Mouse (Mus musculus) C2C12 (cell line): ENCODE data around the gene Acot1. TPM values are rescaled to one million over a fixed set of nuclear protein-coding genes. Genes with fewer than 3 reads are reported as not detected.
"Not testable (repeated sequence)": the region's sequence is repeated elsewhere in the genome, so short reads cannot be mapped to it uniquely, and the experiment has no call there.

Source experiments
- H3K27me3 ChIP-seq: one replicate; pipeline ENCODE4 v1.6.1; 2011; ENCODE audit not compliant: control insufficient read depth, insufficient read depth, insufficient read length
- H3K36me3 ChIP-seq: one replicate; pipeline ENCODE4 v1.6.1; 2011; ENCODE audit not compliant: control insufficient read depth, insufficient read depth
- H3K4me3 ChIP-seq: one replicate; pipeline ENCODE4 v1.5.1; 2011; ENCODE audit warnings: mild to moderate bottlenecking, control low read depth; ENCODE audit not compliant: poor library complexity, insufficient read depth, severe bottlenecking
- H3K79me2 ChIP-seq: one replicate; pipeline ENCODE4 v1.6.1; 2011; ENCODE audit not compliant: control insufficient read depth, insufficient read depth
- H3K79me3 ChIP-seq: one replicate; pipeline ENCODE4 v1.6.1; 2011; ENCODE audit warnings: low read depth, control low read depth
- H3ac ChIP-seq: one replicate; pipeline ENCODE3; 2011; ENCODE audit warnings: low read depth; ENCODE audit not compliant: control insufficient read depth, insufficient read length
- CEBPB ChIP-seq: IDR thresholded peaks from one replicate; pipeline ENCODE4 v1.6.1; 2011; ENCODE audit warnings: low read depth, mild to moderate bottlenecking, control low read depth, moderate library complexity
- CTCF ChIP-seq: IDR thresholded peaks from one replicate; pipeline ENCODE4 v1.5.1; 2011; ENCODE audit not compliant: control insufficient read depth, insufficient read depth, insufficient read length
- FOSL1 ChIP-seq: IDR thresholded peaks from one replicate; pipeline ENCODE4 v1.8.0; 2011; ENCODE audit warnings: mild to moderate bottlenecking, low read length; ENCODE audit not compliant: poor library complexity, insufficient read depth, severe bottlenecking
- MAX ChIP-seq: IDR thresholded peaks from one replicate; pipeline ENCODE4 v1.6.1; 2011; ENCODE audit warnings: mild to moderate bottlenecking, control low read depth
- MYOD1 ChIP-seq: IDR thresholded peaks from one replicate; pipeline ENCODE4 v1.6.1; 2011; ENCODE audit warnings: low read depth; ENCODE audit not compliant: control insufficient read depth, insufficient read length
- MYOG ChIP-seq: IDR thresholded peaks from one replicate; pipeline ENCODE4 v1.6.1; 2011; ENCODE audit not compliant: control insufficient read depth, insufficient read length; ENCODE audit errors: extremely low read depth
- USF1 ChIP-seq: IDR thresholded peaks from one replicate; pipeline ENCODE4 v1.6.1; 2011; ENCODE audit warnings: low read depth, mild to moderate bottlenecking, control low read depth, moderate library complexity
- polyA plus RNA-seq: library from polyadenylated mRNA; unstranded; fragments of >200 nt; fragmentation: generic; extraction: Trizol; gene quantifications from one replicate; pipeline ENCODE4 v1.2.1, GENCODE M21; 2012; ENCODE audit warnings: missing spikeins

Acot1 gene
- polyA plus RNA-seq, 1 experiment = 0.41 TPM

- Histone ChIP-seq H3K4me3 (no peak overlapping the region), H3ac (no peak overlapping the region), H3K36me3 (no peaks in the 10 kb centered on the region), H3K79me3 (no peaks in the 10 kb centered on the region), H3K27me3 (no peaks in the 10 kb centered on the region), H3K79me2 (no peaks in the 10 kb centered on the region)
- TF ChIP-seq MYOD1 (no peak), MAX (no peak), CTCF (no peak), CEBPB (no peak), MYOG (no peak), USF1 (no peak), FOSL1 (no peak)
These were observed 13.9 kb downstream of the Acot1 start for GRCm38 (mm10) chr12:84023052-84023745.

DNA sequence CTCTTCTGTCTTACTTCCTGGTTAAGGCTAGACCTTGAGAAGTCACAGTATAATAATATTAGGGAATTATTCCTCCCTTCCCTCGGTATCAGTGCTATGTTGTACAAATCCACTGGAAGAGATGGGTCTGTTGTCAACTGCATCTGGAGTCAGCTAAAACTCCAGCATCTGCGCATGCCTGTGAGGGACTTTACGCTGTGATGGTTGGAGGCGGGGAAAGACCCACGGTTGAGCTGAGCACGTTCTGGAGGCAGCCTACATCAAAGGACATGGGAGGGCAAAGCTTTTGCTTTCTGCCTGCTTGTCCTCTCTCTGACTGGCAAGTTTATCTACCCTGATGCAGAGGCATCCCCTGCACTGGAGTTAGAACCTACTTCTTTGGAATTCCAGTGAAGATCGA, 16.6 kb downstream of the Acot1 start:
- TF ChIP-seq USF1 = no peak
- TF ChIP-seq MYOD1 = no peak
- Histone ChIP-seq H3K36me3 (no peaks in the 10 kb centered on the region), H3K79me2 (no peaks in the 10 kb centered on the region), H3K79me3 (no peaks in the 10 kb centered on the region), H3K27me3 (no peaks in the 10 kb centered on the region), H3ac (no peak overlapping the region), H3K4me3 (no peak overlapping the region)

- H3K79me3 ChIP-seq, H3K79me2 ChIP-seq, H3K27me3 ChIP-seq, H3K4me3 ChIP-seq, H3K36me3 ChIP-seq, H3ac ChIP-seq: not testable (repeated sequence)
These were observed 19.0 kb downstream of the Acot1 start for GRCm38 (mm10) chr12:84028328-84028727.

GRCm38 (mm10) chr12:84029043-84029442, 19.8 kb downstream of the Acot1 start:
- not testable (repeated sequence) for H3K36me3 ChIP-seq, H3K79me3 ChIP-seq, H3K79me2 ChIP-seq, H3K27me3 ChIP-seq, H3ac ChIP-seq, H3K4me3 ChIP-seq

DNA sequence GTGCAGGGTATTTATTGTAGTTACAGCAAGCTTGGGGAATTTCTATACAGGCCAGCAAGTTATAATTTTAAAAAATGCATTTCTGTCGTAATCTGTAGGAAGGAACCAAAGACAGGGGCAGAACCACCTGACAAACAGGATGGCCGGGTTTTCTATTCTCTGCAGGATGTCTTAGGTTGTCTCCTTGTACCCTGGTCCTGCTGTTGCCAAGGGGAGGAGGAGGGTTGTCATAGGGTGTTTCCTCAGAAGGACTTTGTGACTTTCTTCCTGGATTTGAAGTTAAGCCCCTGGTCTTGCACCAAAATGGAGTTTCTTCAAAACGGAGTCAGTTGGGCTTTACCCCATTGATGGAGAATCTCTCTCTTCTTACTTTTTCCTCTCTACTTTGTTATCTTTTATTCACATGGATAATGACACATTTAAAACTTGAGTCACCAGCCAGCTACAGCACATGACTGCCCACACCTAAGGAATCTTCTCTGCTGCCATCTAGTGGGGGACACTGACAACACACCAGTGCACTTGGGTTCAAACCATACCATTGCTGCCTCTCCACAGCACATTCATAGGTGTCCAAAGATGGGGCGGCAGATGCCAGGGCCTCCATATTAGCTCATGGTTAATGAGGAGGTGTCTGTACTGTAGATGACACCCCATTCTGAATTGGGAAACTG, 21.5 kb downstream of the Acot1 start:
- H3K27me3 ChIP-seq = no peaks in the 10 kb centered on the region
- no peaks in the 10 kb centered on the region for H3K79me3 ChIP-seq
- H3K79me2 ChIP-seq = no peaks in the 10 kb centered on the region
- H3ac ChIP-seq = no peak overlapping the region
- peak; percentile 64 for TF ChIP-seq CTCF
- TF ChIP-seq CEBPB = no peak
- TF ChIP-seq MYOD1 = no peak
- peak; percentile 71 for TF ChIP-seq USF1
- TF ChIP-seq MAX = peak; percentile 51
- H3K4me3 ChIP-seq = no peak overlapping the region
- H3K36me3 ChIP-seq = no peaks in the 10 kb centered on the region

DNA sequence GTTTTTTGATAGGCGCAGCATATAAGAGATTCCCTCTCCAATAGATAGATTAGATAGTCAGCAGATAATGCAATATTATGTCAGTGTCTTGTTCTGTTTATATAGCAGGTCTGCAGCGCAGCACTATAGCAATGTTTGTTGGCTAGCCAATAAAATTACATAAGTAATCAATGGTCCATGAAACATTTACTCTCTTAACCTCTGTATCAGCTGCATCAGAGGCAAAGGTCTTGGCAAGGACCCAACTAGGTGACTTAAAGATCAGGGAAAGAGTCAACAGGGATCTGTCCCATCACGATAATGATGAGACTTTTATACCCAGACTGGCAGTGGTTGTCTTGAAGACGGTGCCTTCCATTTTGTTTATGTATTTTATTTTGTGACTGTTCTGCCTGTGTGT, 23.6 kb downstream of the Acot1 start:
- Histone ChIP-seq H3K27me3 (no peaks in the 10 kb centered on the region), H3K79me3 (no peaks in the 10 kb centered on the region), H3ac (no peak overlapping the region), H3K79me2 (no peaks in the 10 kb centered on the region), H3K4me3 (no peak overlapping the region), H3K36me3 (no peaks in the 10 kb centered on the region)
- no peak for TF ChIP-seq MAX
- no peak for TF ChIP-seq MYOG

- H3K36me3 ChIP-seq, H3K4me3 ChIP-seq, H3ac ChIP-seq, H3K79me3 ChIP-seq, H3K27me3 ChIP-seq, H3K79me2 ChIP-seq: not testable (repeated sequence)
These were observed 24.0 kb downstream of the Acot1 start for GRCm38 (mm10) chr12:84033302-84033701.
